Mouse (Mus musculus): Measurements from ENCODE around the gene Cdh23.

Gene Cdh23

GRCm38 (mm10) chr10:60262386-60262785, 433.9 kb downstream of the Cdh23 start:
- peak; percentile 87 to 90 for DNase-seq (ENCODE audit: low spot score in 2 of 2)

- no peak for DNase-seq (ENCODE audit: low spot score in 2 of 2)
Measured at GRCm38 (mm10) chr10:60261530-60261929, 434.8 kb downstream of the Cdh23 start.

DNA sequence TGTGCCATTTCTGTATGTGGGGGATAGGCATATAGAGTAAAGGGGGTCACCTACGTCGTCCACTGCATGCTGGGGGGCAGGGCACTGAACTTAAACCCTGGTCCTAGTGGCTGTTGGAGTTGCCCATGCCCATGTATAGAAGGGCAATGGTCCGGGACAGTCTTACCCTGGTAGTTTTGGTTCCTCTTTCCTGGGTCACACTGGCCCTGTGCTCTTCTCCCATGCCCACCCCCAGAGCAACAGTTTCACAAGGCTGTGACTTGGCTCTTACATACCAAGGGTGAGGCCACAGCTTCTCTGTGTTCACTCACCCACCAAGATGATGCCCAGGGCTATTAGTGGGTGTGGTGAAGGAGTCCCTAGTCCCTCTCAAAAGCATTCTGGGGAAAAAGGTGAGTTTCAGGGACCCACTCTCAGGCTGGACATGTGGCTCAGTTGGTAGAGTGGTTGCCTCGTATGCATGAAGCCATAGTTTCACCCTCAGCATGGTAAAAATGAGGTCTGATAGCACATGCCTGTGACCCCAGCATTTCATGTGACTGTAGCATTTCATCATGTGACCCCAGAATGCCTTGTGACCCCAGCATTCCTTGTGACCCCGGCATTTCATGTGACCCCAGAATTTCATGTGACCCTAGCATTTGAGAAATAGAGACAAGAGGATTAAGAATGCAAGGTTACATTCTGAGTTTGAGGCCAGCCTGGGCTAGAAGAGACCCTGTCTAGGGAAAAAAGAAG, 435.6 kb downstream of the Cdh23 start:
- DNase-seq (ENCODE audit: low spot score in 2 of 2): peak in 1 of 2 experiments; percentile 66

DNA sequence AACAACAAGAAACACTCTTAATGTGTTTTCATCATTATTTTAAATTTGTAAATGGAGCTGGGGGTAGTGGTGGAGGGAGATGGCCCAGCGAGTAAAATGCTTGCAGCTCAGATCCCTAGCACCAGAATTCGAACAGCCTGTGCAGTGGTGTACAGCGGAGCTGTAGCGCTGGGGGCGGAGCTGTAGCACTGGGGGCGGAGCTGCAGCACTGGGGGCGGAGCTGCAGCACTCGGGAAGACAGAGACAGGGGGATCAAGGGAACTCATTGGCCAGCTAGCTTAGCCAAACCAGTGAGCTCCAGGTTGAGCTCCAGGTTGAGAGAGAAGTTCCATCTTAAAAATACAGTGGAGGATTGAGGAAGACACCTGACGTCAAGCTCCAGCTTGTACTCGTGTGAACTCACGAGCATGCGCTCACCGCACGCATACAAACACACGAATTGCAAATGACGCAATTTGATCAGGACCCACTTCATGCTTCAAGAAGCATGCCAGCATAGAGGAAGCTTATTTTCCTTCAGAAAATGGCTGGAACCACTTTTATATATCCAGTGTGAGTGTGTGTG, 438.9 kb downstream of the Cdh23 start:
- no peak for DNase-seq (ENCODE audit: low spot score in 2 of 2)

DNA sequence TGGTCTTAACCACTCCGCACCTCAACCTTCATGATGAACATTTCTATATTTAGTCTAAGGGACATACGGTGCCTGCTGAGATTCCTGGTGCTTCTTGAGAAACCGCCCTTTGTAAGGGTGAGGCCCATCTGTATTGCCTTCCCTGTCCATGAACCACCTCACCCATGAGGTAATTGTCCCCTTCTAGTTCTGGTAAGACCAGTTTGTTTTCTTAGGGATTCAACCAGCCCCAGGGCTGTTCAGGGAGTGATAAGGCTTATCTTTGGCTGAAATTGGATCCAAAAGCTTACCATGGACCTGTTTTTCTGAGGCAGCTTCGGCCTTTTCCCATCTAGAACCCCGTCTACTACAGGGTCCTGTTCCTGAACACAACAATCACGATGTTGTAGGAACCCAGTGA, 440.2 kb downstream of the Cdh23 start:
- no peak for DNase-seq (ENCODE audit: low spot score in 2 of 2)

All from heart, adult 9 months (tissue).